Mouse (Mus musculus) ovary, postnatal 10 days (tissue): ENCODE measurements around the gene Gm11172.
"Not testable (repeated sequence)": the region's sequence is repeated elsewhere in the genome, so short reads cannot be mapped to it uniquely, and the experiment has no call there.

Experiments used
- DNase-seq: peaks from one replicate; pipeline ENCODE4 v3.0.0; 2022; ENCODE audit warnings: low spot score

The Gm11172 gene

DNA sequence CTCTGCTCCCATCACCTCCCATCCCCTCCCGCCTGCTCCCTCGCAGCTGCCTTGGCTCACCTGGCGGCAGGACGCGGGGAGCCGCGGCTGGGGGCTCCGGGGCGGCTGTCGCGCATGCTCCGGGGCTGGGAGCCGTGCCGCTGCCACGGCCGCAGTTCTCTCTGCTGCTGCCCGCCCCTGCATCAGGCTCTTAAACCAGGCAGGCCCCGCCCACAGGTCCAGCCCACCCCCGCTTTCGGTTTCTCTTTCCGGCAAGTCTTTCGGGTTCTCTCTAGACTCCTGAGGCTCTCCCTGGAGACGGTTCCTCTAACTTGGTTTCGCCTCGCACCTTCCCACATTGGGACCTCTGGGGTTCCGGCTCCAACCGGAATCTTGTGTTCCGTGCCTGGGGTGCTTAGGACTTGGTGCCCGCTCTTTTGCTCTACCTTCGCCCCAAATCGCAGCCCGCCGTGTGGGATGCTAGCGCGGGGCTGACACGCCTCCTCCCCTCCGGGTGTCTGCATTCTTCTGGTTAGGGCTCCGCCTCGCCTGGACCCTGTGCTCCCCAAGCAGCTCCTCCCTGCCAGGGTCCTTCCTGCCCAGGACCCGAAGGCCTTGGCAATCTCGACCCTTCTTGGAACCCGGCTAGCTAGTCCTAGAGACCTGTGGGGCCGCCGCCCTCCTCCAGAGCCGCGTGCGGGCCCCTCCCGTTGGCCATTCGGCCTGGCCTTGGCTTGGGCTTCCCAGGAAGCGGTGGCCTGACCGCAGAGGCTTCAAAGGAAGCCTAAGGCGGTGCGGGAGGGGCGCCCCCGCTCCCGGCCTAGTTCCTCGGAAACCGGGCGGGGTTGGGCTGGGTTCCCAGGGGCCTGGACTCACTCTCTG, 27.1 kb upstream of the Gm11172 start, which contains the start of gene Socs1:
Gene Socs1 (minus strand): TSS at position 166 of the 861 bp plus-strand sequence.
- peak; percentile 82 for DNase-seq

DNA sequence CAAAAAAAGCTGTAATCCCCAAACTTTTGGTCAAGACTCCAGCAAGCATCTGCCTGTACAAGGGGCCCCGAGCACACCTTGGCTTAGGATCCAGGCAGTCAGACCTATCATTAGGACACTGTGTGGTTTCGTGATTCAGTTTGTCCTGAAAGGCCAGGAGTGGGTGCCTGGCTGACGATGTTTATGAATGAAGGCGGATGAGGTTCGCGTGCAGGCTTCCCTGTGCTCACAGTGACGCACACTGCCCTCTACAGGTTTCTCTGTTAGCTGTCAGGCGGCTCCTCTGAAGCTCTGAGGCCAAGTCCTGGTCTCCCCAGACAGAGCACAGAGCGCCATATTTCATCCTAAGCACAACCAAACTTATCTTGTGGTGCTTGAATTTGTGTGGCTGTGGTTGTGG, 26.4 kb upstream of the Gm11172 start:
- peak; percentile 46 for DNase-seq

DNA sequence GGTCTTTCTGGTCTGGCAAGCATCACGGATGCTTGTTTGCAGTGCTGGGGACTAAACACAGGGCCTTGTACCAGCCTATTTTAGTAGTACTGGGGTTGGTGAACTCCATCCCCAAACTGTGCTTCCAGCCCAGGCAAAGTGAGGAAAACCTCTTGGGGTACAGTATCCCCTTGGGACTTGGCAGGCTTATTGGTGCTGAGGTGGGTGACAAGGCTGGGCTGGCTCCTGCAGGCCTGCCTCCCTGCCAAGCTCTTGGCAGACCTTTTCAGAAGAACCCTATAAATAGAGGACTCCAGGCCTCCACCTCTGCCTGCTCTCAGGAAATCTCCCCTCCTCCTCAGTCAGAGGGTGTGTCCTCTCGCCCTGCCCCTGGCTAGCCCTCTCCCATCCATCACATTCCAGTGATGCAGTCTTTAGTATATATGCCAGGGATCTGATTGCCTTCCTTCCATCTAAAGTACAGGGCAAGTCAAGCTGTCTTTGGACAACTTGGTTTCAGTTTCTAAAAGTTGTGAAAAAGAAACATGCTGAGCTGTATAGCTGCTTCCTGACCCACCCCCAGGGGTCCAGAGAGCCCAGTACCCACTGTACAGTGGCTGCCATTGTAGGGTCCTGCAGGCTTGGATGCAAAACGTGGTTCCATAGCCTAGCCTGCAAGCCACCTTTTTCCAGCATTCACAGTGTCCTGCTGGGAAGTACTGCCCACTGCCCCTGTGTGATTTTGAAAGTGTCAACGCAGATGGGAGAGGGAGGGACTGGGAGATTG, 25.8 kb upstream of the Gm11172 start:
- DNase-seq = no peak

DNA sequence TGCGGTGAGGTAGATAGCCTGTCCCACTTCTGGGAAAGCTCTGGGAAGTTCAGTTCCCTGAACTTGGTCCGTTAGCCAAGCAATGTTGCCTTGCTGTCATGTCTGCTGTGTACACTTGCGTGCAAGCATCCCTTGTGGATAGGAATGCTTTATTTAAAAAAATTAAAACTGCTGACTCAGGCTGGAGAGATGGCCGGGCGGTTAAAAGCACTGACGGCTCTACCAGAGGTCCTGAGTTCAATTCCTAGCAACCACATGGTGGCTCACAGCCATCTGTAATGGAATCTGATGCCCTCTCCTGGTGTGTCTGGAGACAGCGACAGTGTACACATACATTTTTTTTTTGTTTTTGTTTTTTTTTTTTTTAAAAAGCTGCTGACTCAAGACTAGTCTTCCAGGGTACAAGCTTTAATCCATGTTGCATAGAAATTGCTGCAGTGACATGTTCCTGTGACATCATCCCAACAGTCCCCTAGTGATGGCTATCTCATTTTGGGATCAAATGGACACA, 25.1 kb upstream of the Gm11172 start:
- DNase-seq = no peak

DNA sequence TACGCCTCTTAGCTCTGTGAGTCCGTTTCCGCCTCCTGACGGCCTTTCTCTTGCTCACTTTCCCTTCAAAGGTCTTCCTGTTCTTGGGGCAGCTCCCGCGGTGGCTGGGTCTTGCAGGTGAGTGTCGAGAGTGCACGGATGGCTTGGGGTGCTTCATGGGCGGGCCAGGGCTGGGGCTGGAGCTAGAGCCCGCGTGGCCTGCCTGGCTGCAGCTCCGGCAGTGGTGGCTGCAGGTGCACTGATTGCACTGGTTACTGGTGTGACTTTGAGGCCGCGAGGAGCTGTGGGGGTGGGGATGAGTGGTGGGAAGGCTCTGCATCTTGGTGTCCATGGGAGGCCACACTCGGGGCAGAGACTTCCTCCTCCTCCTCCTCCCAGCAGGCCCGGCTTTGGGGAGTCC, 24.4 kb upstream of the Gm11172 start, which contains the start of gene Tnp2:
Gene Tnp2 (minus strand): TSS at position 390 of the 400 bp plus-strand sequence.
- no peak for DNase-seq

DNA sequence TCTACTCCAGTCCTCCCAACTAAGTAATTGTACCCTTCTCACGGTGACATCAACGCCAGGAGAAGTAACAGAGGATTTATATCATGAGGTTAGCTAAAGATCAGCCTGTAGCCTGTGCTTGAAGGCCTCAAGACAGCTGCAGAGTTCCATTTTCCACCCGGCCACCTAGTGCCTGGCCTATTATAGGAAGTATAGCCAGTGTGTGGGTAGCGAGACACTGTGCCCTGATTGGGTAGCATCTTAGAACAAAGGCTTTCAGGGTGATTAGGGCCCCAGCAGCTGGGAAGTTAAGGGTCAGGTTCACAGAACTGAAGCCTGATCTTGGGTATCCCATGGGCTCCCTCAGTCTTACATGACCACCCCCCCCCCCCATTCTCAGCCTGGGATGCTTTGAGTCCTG, 23.8 kb upstream of the Gm11172 start:
- no peak for DNase-seq

DNA sequence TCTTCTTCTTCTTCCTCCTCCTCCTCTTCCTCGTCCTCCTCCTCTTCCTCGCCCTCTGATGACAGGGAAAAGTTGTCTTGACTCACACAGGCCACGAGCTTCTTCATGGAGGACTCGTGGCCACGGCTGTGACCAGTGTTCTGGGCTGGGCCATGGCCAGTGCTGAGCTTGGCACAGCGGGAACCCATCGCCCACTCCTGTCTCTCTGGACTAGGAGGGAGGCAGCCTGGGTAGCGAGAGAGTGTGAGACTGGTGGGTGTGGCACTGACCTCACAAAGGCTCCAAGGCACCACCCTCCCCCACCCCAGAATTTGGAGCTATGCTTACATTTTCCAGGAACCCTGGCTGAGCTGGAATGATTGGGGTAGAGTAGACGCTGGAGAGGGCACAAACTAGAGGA, 22.0 kb upstream of the Gm11172 start, which contains the start of gene Prm3:
Gene Prm3 (minus strand): TSS at position 213 of the 400 bp plus-strand sequence.
- DNase-seq = no peak

DNA sequence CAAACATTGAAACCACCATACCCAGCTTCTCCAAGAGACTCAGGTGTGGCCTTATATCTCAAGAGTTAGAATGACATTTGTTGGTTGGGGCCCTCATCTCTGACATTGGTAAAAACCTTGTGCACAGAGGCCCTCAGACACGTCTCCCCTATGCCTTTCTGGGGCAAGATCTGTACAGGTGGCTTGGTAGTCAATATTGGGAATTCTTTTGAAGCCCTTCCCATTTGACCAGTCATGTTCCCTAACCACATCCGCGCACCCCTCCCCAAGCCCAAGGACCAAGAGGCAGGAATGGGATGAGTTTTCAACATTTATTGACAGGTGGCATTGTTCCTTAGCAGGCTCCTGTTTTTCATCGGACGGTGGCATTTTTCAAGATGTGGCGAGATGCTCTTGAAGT, 16.7 kb upstream of the Gm11172 start, which contains the start of gene Prm2:
Gene Prm2 (minus strand): TSS at position 101 of the 400 bp plus-strand sequence.
- DNase-seq = no peak

DNA sequence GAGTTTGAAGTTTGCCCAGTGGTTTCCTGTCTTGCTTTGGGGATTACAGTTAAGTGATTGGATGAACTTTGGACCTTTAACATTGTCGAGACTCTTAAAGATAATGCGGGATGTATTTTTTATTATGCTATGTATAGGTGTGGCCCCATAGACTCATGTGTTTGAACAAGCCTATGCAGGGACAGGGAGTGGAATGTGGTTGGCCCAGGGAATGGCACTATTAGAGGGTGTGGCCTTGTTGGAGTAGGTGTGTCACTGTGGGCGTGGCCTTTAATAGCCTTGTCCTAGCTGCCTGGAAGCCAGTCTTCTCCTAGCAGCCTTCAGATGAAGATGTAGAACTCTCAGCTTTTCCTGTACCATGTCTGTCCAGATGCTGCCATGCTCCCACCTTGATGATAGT, 10.3 kb upstream of the Gm11172 start:
- not testable (repeated sequence) for DNase-seq

DNA sequence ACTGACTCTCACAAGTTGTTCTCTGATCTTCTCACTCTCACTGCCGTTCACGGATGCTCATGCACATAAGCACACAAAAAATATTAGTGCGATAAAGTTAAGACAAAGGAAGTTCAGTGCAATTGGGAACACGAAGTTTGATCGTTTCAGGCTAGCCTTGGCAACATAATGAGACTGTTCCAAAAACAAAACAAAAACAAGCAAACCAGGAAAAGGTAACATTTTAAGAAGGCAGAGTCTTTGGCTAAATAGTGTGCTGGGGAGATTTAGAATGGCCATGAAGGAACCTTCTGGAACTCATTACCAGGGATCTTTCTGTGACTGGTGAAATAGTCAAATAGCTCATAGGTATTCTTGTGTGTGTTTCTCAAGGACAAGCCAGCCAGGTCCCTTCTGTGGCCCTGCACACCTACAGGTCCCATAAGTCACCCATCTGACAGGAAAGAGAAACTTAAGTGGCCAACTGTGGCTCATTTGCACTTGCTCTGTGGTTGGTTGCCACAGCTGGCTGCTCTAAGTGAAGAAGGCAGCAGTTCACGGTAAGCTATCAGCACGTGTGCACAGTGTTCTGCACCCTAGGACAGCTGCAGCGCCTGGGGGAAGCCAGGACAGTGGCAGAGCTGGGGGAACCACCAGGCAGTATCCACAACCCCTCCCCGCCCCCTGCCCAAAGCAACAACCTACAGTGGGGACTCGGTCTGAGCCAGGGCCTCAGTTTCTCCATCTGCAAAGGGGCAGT, 6.8 kb upstream of the Gm11172 start, which contains the start of gene Prm1:
Gene Prm1 (minus strand): TSS at position 51 of the 739 bp plus-strand sequence.
- DNase-seq = no peak

DNA sequence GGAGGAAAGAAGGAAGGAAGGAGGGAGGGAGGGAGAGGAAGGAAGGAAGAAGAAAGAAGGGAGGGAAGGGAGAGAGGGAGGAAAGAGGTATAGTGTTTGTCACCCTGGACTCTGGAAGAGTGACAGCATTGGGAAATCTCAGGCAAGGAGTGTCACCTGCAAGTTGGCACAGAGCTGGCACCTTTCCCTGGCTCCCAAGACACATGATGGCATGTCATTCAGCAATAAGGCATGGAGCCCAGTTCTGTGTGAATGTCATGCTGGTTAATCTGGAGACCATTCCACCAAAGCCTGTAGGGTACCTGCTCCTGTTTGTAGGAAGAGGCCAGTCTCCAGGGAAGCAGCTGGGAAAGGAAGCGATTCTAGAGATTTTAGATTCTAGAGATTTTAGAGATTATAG, 2.3 kb upstream of the Gm11172 start:
- no peak for DNase-seq

DNA sequence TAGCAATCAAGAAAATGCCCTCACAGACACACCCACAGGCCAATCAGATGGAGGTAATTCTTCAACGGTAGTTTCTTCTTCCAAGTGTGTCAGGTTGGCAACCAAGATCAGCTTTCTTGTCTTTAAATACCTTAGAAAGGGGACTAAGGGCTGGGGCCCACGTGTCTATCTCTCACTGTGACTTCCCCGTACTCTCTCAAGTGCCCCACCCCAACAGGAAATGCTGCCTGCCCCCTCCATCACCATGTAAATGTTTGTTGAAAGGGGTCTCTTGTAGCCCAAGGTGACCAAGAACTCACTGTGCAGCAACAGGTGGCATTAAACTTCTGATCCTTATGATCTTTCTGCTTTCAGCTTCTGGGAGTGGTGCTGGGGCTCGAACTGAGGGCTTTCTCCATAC, 1.0 kb downstream of the Gm11172 start:
- no peak for DNase-seq

DNA sequence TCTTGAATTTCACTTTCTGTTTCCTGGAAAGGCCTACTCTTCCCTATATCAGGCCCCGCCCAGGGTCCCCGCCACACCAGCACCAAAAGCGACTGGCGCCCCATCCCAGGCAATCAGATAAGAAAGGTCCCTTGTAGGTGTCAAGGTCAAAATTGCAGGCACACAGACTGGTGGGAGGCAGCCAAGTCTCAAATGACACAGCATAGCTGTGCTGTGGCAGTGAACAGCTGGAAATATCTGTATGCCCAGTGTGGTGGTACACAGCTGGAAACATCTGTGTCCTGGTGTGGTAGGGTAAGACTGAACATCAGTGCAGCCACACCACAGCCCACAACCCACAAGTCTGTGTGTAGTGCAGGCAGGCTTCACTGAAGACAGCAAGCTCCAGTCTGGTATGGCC, 2.1 kb downstream of the Gm11172 start:
- DNase-seq = no peak

DNA sequence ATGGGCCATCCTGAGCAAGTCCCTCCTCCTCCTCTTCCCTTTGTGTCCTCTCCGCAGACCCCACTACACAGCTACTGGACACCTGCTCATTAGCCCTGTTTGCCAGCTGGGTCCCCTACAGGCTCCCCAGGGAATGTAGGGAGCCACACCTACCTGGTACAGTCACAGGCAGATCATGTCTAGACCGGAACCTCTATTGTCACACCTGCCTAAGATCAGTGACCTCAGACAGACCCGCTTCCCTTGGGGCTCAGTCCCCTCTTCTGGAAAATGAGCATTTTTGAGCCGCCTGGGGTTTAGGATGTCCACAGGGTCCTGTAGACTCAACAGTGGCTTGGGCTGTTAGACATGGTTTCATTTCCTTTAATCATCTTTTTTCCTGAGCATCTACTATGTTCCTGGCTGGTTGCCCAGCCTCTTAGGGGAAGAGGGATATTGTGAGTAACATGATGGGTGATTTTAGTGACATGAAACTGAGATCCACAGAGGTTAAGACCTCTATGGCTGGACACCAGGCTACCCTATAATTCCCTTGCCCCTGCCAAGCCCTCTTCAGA, 5.9 kb downstream of the Gm11172 start:
- no peak for DNase-seq

DNA sequence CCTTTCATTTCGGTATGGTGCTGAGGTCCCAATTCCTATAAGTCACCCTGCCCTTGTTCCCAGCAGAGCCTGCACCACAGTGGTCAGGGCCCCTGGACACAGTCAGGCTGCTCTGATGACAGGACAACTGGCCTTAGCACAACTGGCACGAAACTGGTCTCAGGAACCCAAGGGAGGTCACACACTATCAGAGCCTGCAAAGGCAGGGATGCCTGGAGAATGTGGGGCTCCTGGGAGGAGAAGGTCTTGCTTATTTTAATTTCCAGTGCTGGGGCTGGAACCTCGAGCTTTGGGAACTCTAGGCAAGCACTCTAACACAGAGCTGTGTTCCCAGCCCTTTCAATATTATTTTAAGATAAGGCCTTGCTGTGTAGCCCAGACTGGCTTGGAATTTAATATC, 7.3 kb downstream of the Gm11172 start:
- DNase-seq = no peak

DNA sequence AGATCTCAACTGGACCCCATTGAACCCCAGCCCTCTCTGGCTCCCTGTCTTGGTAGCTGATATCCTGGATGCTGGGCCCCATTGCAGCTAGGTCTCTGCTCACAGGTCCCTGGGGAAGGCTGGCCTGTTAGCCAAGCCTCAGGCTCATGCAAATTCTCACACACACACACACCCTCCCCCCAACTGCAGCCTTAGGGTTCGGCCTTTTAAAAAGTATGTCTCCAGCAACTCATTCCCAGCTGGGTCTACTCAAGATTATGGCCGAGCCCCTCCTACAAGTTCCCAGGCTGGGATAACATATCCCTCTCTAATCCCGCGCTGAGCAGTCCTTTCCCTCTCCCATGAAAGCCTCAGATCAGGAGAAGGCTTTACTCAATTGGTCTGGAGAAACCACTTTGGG, 8.7 kb downstream of the Gm11172 start:
- no peak for DNase-seq

DNA sequence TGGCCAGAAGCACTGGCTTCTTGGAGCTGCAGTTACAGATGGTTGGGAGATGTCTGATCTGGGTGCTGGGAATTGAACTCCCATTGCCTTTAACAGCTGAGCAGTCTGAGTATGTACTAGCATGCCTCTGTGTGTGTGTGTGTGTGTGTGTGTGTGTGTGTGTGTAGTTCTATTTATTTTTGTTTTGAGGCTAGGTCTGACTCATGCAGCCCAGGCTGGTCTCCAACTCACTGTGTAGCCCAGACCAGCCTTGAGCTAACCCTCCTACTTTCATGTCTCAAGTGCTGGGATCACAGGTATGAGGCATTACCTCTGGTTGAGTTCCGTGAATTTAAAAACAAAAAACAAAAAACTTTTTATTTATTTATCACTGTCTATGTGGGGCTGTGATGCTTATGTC, 11.8 kb downstream of the Gm11172 start:
- no peak for DNase-seq

DNA sequence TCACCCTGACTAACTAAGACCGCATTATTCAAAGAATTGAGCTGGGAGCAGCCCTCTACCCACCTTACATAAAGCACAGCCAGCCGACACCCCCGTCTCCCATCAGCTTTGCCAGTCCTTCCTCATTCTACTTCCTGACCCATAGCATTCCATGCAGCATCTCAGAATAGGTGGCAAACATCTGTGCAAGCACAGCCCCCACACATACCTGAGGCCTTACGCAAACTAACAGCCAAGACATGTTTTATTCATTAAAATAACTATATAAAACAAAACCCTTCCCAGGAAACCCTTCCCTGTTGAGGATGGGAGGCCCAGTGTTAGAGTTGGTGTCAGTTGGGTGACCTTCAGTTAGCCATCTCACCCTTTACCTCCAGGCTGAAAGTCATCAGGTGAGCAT, 13.1 kb downstream of the Gm11172 start:
- no peak for DNase-seq

DNA sequence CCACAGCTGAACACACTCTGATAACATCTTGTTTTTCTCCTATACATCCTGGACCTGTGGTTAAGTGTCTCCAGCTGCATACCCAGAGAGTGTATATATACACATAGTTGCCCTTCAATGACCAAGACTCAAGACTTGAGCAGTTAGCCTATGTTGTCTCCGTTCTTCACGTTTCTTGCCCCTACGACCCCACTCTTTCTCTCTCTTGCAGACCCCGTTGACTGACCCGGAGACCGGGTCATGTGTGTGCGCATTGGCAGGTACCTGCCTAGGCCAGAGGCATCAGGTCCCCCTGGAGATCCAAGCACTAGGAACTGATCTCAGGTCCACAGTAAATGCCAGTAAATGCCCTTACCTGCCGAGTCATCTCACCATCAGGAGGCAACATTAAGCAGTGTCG, 14.6 kb downstream of the Gm11172 start:
- no peak for DNase-seq

DNA sequence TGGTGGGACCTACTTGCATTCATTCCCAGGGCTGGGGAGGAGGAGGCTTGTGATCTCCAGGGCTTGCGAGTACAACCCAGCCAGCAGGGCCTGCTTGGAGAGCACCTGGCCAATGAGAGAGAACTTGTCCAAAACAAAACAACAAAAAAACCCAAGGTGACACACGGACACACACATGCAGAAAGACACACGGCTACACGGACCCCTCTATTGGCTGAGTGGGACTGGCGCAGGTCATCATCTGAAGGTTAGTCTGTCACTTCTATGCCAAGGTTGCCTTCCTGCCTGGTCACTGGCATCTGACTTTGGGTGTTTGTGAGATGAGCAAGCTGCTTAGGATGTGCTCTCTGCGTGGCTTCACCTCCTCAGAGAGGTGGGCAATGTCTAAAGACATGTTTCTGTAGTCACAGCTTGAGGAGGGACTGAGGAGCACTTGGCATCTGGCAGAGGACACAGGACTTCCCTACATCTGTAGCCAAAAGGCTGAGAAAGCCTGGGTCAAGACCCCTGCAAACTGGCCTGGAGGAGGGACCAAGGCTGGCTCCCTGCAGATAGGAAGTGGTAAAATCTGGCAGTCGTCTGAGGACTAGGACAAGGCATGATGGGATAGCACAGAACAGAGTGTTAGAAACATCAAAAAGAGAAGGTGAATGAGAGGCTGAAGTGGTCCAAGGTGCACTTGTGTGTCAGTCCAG, 15.2 kb downstream of the Gm11172 start:
- no peak for DNase-seq

DNA sequence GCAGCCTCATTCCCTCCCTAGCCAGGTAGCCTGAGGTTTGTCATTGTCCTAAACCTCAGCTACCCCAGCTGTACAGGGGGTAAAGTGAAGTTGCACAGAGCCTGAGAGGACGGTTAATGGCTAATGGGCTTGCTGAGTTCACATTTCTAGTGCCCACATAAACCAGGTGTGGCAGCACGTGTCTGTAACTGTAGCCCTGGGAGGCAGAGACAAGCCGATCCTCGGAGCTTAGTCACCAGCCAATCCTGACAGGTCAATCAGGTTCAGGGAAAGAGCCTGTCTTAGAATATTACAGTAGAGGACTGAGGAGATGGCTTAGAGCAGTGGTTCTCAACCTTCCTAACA, 15.7 kb downstream of the Gm11172 start:
- DNase-seq = no peak
